Mouse (Mus musculus) left cerebral cortex, adult 8-10 months (tissue): Measurements from ENCODE around the gene Carhsp1. TPM values are rescaled to one million over a fixed set of nuclear protein-coding genes. Genes with fewer than 3 reads are reported as not detected.

Experiments
- DNase-seq, 2 experiments: peaks; one replicate each; pipeline ENCODE4 v3.0.0; 2022; ENCODE audit warnings: low spot score in 2 of 2
- total RNA-seq, 4 experiments: library from RNA; stranded (reverse); gene quantifications; 2 replicates each; pipeline ENCODE4 v1.2.4; 2022

Carhsp1 gene
- 10 to 100 TPM; 29.8 to 33.0 (median 31.3) TPM for total RNA-seq

GRCm38 (mm10) chr16:8671551-8672349 is at the start of gene Carhsp1:
Gene Carhsp1, minus strand, starts transcription at chr16:8672155.
- DNase-seq: peak; percentile 64 to 75

GRCm38 (mm10) chr16:8720447-8720846 is 48.5 kb upstream of the Carhsp1 start:
- DNase-seq: no peak

GRCm38 (mm10) chr16:8717744-8718143 is 45.8 kb upstream of the Carhsp1 start:
- no peak for DNase-seq

- DNase-seq: no peak
Observed at GRCm38 (mm10) chr16:8716300-8716699, 44.3 kb upstream of the Carhsp1 start.

- no peak for DNase-seq
Observed at GRCm38 (mm10) chr16:8715513-8716080, 43.6 kb upstream of the Carhsp1 start.

GRCm38 (mm10) chr16:8714851-8715250 is 42.9 kb upstream of the Carhsp1 start:
- no peak for DNase-seq

- no peak for DNase-seq
Observed at GRCm38 (mm10) chr16:8711998-8712397, 40.0 kb upstream of the Carhsp1 start.

- DNase-seq: no peak
Observed at GRCm38 (mm10) chr16:8700586-8700985, 28.6 kb upstream of the Carhsp1 start.

- DNase-seq: no peak
Observed at GRCm38 (mm10) chr16:8699556-8699955, 27.6 kb upstream of the Carhsp1 start.

GRCm38 (mm10) chr16:8691206-8691605 is 19.3 kb upstream of the Carhsp1 start:
- DNase-seq: no peak

GRCm38 (mm10) chr16:8689979-8690656 is 18.2 kb upstream of the Carhsp1 start:
- no peak for DNase-seq

GRCm38 (mm10) chr16:8687559-8688112 is 15.7 kb upstream of the Carhsp1 start:
- no peak for DNase-seq

GRCm38 (mm10) chr16:8686871-8687535 is 15.0 kb upstream of the Carhsp1 start:
- DNase-seq: no peak

- peak in 1 of 2 experiments; percentile 53 for DNase-seq
Observed at GRCm38 (mm10) chr16:8686121-8686870, 14.3 kb upstream of the Carhsp1 start.

- no peak for DNase-seq
Observed at GRCm38 (mm10) chr16:8685087-8685486, 13.1 kb upstream of the Carhsp1 start.

- DNase-seq: no peak
Observed at GRCm38 (mm10) chr16:8680470-8680869, 8.5 kb upstream of the Carhsp1 start, which contains the start of gene Gm5767. Gene Gm5767, plus strand, starts transcription at chr16:8680770.

- no peak for DNase-seq
Observed at GRCm38 (mm10) chr16:8679780-8680179, 7.8 kb upstream of the Carhsp1 start.

- no peak for DNase-seq
Observed at GRCm38 (mm10) chr16:8678676-8679075, 6.7 kb upstream of the Carhsp1 start.

- DNase-seq: no peak
Observed at GRCm38 (mm10) chr16:8678035-8678434, 6.1 kb upstream of the Carhsp1 start.

- DNase-seq: no peak
Observed at GRCm38 (mm10) chr16:8676800-8677199, 4.8 kb upstream of the Carhsp1 start.

GRCm38 (mm10) chr16:8676228-8676627 is 4.3 kb upstream of the Carhsp1 start:
- DNase-seq: no peak
